Mouse (Mus musculus) lung, adult 2 months (tissue): ENCODE data around the gene Gm49378.
A peak's percentile ranks its signal among the peaks of the same experiment; 100 is the strongest.

Experiments
- CTCF ChIP-seq: fragments of 200-500 bp; IDR thresholded peaks from 2 replicates; pipeline ENCODE4 v1.5.1; 2011; ENCODE audit warnings: mild to moderate bottlenecking, low read length, control low read depth; ENCODE audit not compliant: insufficient read depth
- POLR2A ChIP-seq: fragments of 200-500 bp; IDR thresholded peaks from 2 replicates; pipeline ENCODE4 v1.6.1; 2011; ENCODE audit warnings: low read depth, mild to moderate bottlenecking, control low read depth, low read length, borderline replicate concordance; ENCODE audit errors: extremely low read depth

- TF ChIP-seq POLR2A: peak; percentile 39; the same call in 1 of the 2 replicates
- peak; percentile 48 for TF ChIP-seq CTCF
Measured at GRCm38 (mm10) chr14:55681160-55682117, 43.7 kb upstream of the Gm49378 start, which contains the start of gene Tinf2.
